Mouse (Mus musculus) embryonic facial prominence, embryonic 12.5 days (tissue): ENCODE data around the gene Tmem169. TPM values are rescaled to one million over a fixed set of nuclear protein-coding genes. Genes with fewer than 3 reads are reported as not detected.
"Not testable (repeated sequence)": the region's sequence is repeated elsewhere in the genome, so short reads cannot be mapped to it uniquely, and the experiment has no call there.

Source experiments
- ATAC-seq: fragments of 200-750 bp; cut with Nextera tagmentation; 2 replicates; pipeline ENCODE4 v1.8.0; 2017; ENCODE audit not compliant: insufficient number of reproducible peaks, insufficient read depth, low FRiP score, low TSS enrichment
- H3K27ac ChIP-seq: fragments of 300-500 bp; sonication (generic); 2 replicates; pipeline ENCODE4 v1.5.1; 2016; ENCODE audit warnings: mild to moderate bottlenecking
- H3K27me3 ChIP-seq: fragments of 300-500 bp; sonication (generic); 2 replicates; pipeline ENCODE4 v1.6.1; 2016; ENCODE audit warnings: mild to moderate bottlenecking, moderate library complexity
- H3K36me3 ChIP-seq: fragments of 300-500 bp; sonication (generic); 2 replicates; pipeline ENCODE4 v1.6.1; 2016; ENCODE audit warnings: mild to moderate bottlenecking
- H3K4me1 ChIP-seq: fragments of 300-500 bp; sonication (generic); 2 replicates; pipeline ENCODE4 v1.6.1; 2016
- H3K4me2 ChIP-seq: fragments of 300-500 bp; sonication (generic); replicated peaks from 2 replicates; pipeline ENCODE4 v1.6.1; 2016; ENCODE audit warnings: mild to moderate bottlenecking, moderate library complexity
- H3K4me3 ChIP-seq: fragments of 300-500 bp; sonication (generic); 2 replicates; pipeline ENCODE4 v1.5.1; 2016; ENCODE audit warnings: mild to moderate bottlenecking
- H3K9ac ChIP-seq: fragments of 300-500 bp; sonication (generic); 2 replicates; pipeline ENCODE4 v1.6.1; 2016; ENCODE audit warnings: mild to moderate bottlenecking, moderate library complexity
- H3K9me3 ChIP-seq: fragments of 300-500 bp; sonication (generic); 2 replicates; pipeline ENCODE4 v1.6.1; 2016; ENCODE audit warnings: mild to moderate bottlenecking, moderate library complexity
- WGBS: fragments of 180-500 bp; shearing (Covaris S2); methylation state at CpG from one replicate; pipeline ENCODE4 v1.1.7; 2016; 5-methylcytosine and 5-hydroxymethylcytosine counted together
- polyA plus RNA-seq: library from polyadenylated mRNA; unstranded; fragments of >200 nt; fragmentation: Nextera tagmentation; extraction: Ambion mirVana; gene quantifications from 2 replicates; pipeline ENCODE4 v1.2.1, GENCODE M21; 2016

Gene Tmem169
- 7.9 and 8.4 TPM in 2 replicates for polyA plus RNA-seq

- Histone ChIP-seq H3K27me3 (no peaks in the 10 kb centered on the region), H3K4me2 (peak within 1 kb of the TSS; percentile 82), H3K9ac (peak within 1 kb of the TSS; percentile 63), H3K27ac (peak within 1 kb of the TSS; percentile 41; the same call in 1 of the 2 replicates), H3K4me3 (peak within 1 kb of the TSS; percentile 68), H3K36me3 (no peaks in the 10 kb centered on the region), H3K9me3 (no peaks in the 10 kb centered on the region), H3K4me1 (peaks cover 9% of the 10 kb centered on the region; the same call in 1 of the 2 replicates)
- peak; percentile 98 for ATAC-seq
- WGBS, result under 1% methylated on average over 30 of the region's 30 CpGs
These were observed at the start of gene Tmem169, which contains the start of gene Pecr for GRCm38 (mm10) chr1:72283992-72284485. Tmem169 (plus strand) TSS chr1:72284369. Pecr (minus strand) TSS chr1:72284314.

DNA sequence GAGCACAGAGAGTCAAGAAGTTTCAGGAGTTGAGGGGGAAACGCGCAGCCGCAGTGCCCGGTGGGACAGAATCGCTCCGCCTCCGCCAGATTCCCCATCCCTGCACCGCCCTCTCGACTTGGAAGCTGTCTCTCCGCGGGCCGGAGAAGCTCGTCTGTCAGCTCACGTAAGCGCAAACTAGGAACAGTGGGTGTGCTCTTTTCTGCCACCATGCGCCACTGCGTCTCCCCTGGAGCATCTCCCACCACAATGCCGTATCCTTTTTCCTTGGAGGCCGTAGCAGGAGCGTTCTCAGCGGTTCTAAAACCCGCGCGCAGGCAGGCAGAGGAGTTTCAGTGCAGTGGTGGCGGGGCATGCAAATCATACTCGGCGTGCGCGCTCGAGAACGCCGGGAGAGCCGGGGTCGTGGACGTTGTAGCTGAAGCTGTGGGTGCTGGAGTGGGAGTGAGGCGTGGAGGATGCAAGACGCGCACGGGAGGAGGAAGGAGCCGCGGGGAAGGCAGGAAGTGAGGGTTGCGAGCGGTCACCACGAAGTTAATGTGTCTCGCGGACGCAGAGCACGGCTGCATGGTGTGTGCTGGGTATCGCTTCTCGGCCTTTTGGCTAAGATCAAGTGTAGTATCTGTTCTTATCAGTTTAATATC, 47.7 kb upstream of the Tmem169 start:
- not testable (repeated sequence) for H3K4me1 ChIP-seq, H3K9me3 ChIP-seq, H3K27me3 ChIP-seq, H3K36me3 ChIP-seq
- WGBS, result 0% methylated on average over 38 of the region's 50 CpGs
- H3K27ac ChIP-seq, result peak overlapping the region; percentile 91
- H3K4me2 ChIP-seq, result peak overlapping the region; percentile 51
- peak; percentile 77 for ATAC-seq
- peak overlapping the region; percentile 56 for H3K4me3 ChIP-seq
- H3K9ac ChIP-seq, result peak overlapping the region; percentile 60

DNA sequence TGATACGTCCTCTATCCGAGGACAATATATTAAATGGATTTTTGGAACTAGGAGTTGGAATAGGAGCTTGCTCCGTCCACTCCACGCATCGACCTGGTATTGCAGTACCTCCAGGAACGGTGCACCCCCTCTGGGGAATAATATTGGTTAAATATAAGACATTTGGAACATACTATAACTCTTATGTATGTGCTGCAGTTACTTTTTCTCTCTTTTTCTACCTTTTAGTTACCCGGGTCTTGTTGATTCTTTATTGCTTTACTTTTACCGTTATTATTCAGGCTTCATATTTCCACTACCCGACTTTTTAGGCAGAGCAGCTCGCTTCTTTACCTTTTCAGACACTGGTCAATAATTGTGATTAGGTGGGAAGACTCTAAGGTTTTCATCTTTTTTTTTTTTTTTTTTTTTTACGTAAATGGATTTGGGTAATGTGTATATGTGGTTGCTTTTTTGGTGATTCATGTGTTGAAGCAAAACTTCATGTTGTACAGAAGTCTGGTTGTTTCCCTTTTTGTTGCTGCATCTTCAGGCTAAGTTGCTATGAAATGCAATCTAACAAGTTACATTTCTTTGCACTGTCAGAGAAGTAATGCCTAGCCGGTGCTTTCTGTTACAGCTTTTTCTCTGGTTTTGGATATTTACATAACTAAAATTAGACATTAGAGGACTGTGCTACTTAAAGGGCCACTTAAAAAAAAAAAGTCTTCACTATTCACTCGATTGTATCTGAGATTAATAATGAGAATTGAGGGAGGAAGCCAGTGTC, 47.0 kb upstream of the Tmem169 start:
- peaks cover 9% of the 10 kb centered on the region; the same call in 1 of the 2 replicates for H3K27me3 ChIP-seq
- no peaks in the 10 kb centered on the region for H3K36me3 ChIP-seq
- no peaks in the 10 kb centered on the region for H3K9me3 ChIP-seq
- 3% methylated on average over 13 of the region's 13 CpGs for WGBS
- peak; percentile 64 for ATAC-seq
- H3K27ac ChIP-seq, result no peak overlapping the region
- H3K4me2 ChIP-seq, result peak overlapping the region; percentile 35
- H3K9ac ChIP-seq, result no peak overlapping the region
- H3K4me3 ChIP-seq, result no peak overlapping the region
- H3K4me1 ChIP-seq, result peaks cover 6% of the 10 kb centered on the region; the same call in 1 of the 2 replicates

GRCm38 (mm10) chr1:72238016-72238580, 46.1 kb upstream of the Tmem169 start:
- Histone ChIP-seq H3K27ac (no peak overlapping the region), H3K9me3 (no peaks in the 10 kb centered on the region), H3K27me3 (peaks cover 9% of the 10 kb centered on the region; the same call in 1 of the 2 replicates), H3K4me2 (peak overlapping the region; percentile 35; the same call in 1 of the 2 replicates), H3K9ac (no peak overlapping the region), H3K4me3 (no peak overlapping the region), H3K36me3 (no peaks in the 10 kb centered on the region), H3K4me1 (peaks cover 6% of the 10 kb centered on the region; the same call in 1 of the 2 replicates)
- no peak for ATAC-seq
- 56% methylated on average over 10 of the region's 10 CpGs for WGBS

DNA sequence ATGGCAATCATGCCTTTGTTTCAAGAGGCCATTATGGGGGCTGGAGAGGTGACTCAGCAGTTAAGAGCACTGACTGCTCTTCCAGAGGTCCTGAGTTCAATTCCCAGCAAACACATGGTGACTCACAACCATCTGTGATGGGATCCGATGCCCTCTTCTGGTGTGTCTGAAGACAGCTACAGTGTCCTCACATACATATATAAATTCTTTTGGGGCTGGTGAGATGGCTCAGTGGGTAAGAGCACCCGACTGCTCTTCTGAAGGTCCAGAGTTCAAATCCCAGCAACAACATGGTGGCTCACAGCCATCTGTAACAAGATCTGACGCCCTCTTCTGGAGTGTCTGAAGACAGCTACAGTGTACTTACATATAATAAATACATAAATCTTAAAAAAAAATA, 45.1 kb upstream of the Tmem169 start:
- H3K4me3 ChIP-seq, H3K4me1 ChIP-seq, H3K27me3 ChIP-seq, H3K36me3 ChIP-seq, H3K4me2 ChIP-seq, H3K9me3 ChIP-seq, H3K9ac ChIP-seq, H3K27ac ChIP-seq, ATAC-seq: not testable (repeated sequence)
- WGBS, result 82% methylated on average over 3 of the region's 3 CpGs

- H3K9me3 ChIP-seq, result no peaks in the 10 kb centered on the region
- no peak overlapping the region for H3K4me2 ChIP-seq
- no peaks in the 10 kb centered on the region for H3K36me3 ChIP-seq
- H3K27me3 ChIP-seq, result no peaks in the 10 kb centered on the region
- WGBS, result 87% methylated on average over 5 of the region's 5 CpGs
- H3K27ac ChIP-seq, result no peak overlapping the region
- H3K4me1 ChIP-seq, result peaks cover 3% of the 10 kb centered on the region; the same call in 1 of the 2 replicates
- no peak overlapping the region for H3K9ac ChIP-seq
- no peak overlapping the region for H3K4me3 ChIP-seq
- no peak for ATAC-seq
These were observed 41.5 kb upstream of the Tmem169 start for GRCm38 (mm10) chr1:72242581-72243143.

DNA sequence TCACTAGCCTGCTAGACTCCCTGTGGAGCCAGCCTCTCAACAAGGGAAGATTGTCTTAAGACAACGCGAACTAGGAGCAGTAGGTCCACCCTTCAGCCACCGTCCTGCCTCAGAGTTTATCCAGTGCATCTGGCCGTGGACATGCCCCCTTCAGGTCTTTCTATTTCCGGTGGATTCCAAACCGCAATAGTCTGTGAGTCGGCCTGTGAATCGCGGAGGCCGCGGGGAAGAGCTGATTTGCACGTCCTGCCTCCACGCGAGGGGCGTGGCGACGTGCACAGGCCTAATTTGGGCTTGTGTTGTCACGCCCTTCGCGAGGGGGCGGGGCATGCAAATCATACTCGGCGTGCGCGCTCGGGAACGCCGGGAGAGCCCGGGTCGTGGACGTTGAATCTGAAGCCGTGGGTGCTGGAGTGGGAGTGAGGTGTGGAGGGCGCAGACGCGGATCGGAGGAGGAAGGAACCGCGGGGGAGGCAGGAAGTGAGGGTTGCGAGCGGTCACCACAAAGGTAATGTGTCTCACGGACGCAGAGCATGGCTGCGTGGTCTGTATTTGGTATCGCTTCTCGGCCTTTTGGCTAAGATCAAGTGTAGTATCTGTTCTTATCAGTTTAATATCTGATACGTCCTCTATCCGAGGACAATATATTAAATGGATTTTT, 40.4 kb upstream of the Tmem169 start:
- Histone ChIP-seq H3K4me3 (peak overlapping the region; percentile 40), H3K9me3 (no peaks in the 10 kb centered on the region), H3K27me3 (no peaks in the 10 kb centered on the region), H3K9ac (peak overlapping the region; percentile 78; the same call in 1 of the 2 replicates), H3K4me1 (no peaks in the 10 kb centered on the region), H3K36me3 (no peaks in the 10 kb centered on the region), H3K27ac (peak overlapping the region; percentile 97), H3K4me2 (peak overlapping the region; percentile 60)
- WGBS, result under 1% methylated on average over 47 of the region's 47 CpGs
- ATAC-seq, result peak; percentile 91

DNA sequence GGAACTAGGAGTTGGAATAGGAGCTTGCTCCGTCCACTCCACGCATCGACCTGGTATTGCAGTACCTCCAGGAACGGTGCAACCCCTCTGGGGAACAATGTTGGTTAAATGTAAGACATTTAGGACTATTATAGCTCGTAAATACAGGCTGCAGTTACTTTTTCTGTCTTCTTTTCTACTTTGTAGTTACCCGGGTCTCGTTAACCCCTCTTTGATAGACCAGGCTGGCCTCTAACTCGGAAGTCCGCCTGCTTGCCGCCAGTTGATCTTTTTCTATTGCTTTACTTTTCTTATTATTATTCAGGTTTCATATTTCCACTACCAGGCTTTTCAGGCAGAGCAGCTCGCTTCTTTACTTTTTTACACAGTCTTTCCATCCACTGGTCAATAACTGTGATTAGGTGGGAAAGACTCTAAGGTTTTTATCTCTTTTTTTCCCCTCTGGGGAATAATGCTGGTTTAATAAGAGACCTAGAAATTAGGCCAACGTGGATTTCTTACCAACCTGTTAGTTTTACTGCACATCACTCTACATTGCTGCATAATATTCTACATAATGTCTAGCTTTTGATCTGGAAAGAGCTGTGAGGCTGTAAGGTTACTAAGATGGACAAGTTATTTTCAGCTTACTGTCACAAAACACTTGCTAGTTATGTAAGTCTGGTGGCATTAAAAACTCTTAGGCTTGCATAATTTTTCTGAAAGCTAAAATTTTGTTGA, 39.7 kb upstream of the Tmem169 start:
- H3K27ac ChIP-seq, result peak overlapping the region; percentile 60; the same call in 1 of the 2 replicates

GRCm38 (mm10) chr1:72248226-72248737, 35.9 kb upstream of the Tmem169 start:
- H3K4me3 ChIP-seq, H3K9ac ChIP-seq, H3K4me1 ChIP-seq, H3K4me2 ChIP-seq, H3K27ac ChIP-seq, ATAC-seq, H3K36me3 ChIP-seq, H3K27me3 ChIP-seq, H3K9me3 ChIP-seq: not testable (repeated sequence)
- WGBS, result 41% methylated on average over 9 of the region's 9 CpGs

More for the DNA sequence above, 39.7 kb upstream of the Tmem169 start:
- ATAC-seq, result peak; percentile 83
- Histone ChIP-seq H3K4me2 (peak overlapping the region; percentile 60), H3K9ac (no peak overlapping the region), H3K36me3 (no peaks in the 10 kb centered on the region), H3K27me3 (no peaks in the 10 kb centered on the region), H3K9me3 (no peaks in the 10 kb centered on the region), H3K4me1 (no peaks in the 10 kb centered on the region), H3K4me3 (peak overlapping the region; percentile 7)
- 2% methylated on average over 12 of the region's 12 CpGs for WGBS

DNA sequence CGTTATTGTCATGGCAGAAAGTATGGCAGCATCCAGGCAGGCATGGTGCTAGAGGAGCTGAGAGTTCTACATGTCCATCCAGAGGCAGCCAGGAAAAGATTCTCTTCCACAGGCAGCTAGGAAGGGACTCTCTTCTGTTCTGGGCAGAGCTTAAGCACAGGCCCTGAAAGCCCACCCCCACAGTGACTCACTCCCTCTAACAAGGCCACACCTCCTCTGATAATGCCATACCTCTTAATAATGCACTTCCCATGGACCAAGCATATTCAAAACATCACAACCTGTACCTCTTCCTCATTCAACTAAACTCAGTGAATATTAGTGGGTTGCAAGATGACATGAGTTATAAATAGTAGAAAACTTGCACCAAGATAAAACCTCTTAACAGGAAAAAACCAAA, 32.4 kb upstream of the Tmem169 start:
- H3K9me3 ChIP-seq, result no peaks in the 10 kb centered on the region
- H3K27me3 ChIP-seq, result no peaks in the 10 kb centered on the region
- no peak overlapping the region for H3K9ac ChIP-seq
- H3K27ac ChIP-seq, result no peak overlapping the region
- no peaks in the 10 kb centered on the region for H3K36me3 ChIP-seq
- peaks cover 5% of the 10 kb centered on the region; the same call in 1 of the 2 replicates for H3K4me1 ChIP-seq
- H3K4me2 ChIP-seq, result no peak overlapping the region
- ATAC-seq, result no peak
- H3K4me3 ChIP-seq, result no peak overlapping the region
- WGBS, result 86% methylated on average over 1 of the region's 1 CpGs
